Mouse (Mus musculus) hindbrain, embryonic 11.5 days (tissue): ENCODE measurements around the gene Krtap6-2. TPM values are rescaled to one million over a fixed set of nuclear protein-coding genes. Genes with fewer than 3 reads are reported as not detected.

Source experiments
- ATAC-seq: fragments of 200-750 bp; cut with Nextera tagmentation; 2 replicates; pipeline ENCODE4 v1.8.0; 2017; ENCODE audit warnings: mild to moderate bottlenecking, moderate TSS enrichment, moderate library complexity; ENCODE audit not compliant: low FRiP score
- DNase-seq: peaks from one replicate; pipeline ENCODE4 v3.0.0-alpha.2; 2015; ENCODE audit warnings: low spot score
- H3K27ac ChIP-seq: fragments of 300-500 bp; sonication (generic); 2 replicates; pipeline ENCODE4 v1.5.1; 2014; ENCODE audit warnings: mild to moderate bottlenecking, low read depth, low read length
- H3K27me3 ChIP-seq: fragments of 300-500 bp; sonication (generic); 2 replicates; pipeline ENCODE4 v1.6.1; 2014; ENCODE audit warnings: mild to moderate bottlenecking, low read length, moderate library complexity, mixed read lengths; ENCODE audit not compliant: control insufficient read depth, insufficient read depth
- H3K36me3 ChIP-seq: fragments of 300-500 bp; sonication (generic); 2 replicates; pipeline ENCODE4 v1.6.1; 2014; ENCODE audit warnings: mild to moderate bottlenecking, low read length, moderate library complexity, mixed read lengths; ENCODE audit not compliant: control insufficient read depth, insufficient read depth
- H3K4me1 ChIP-seq: fragments of 300-500 bp; sonication (generic); replicated peaks from 2 replicates; pipeline ENCODE4 v1.6.1; 2014; ENCODE audit warnings: low read length, mixed read lengths; ENCODE audit not compliant: control insufficient read depth, insufficient read depth
- H3K4me2 ChIP-seq: fragments of 300-500 bp; sonication (generic); replicated peaks from 2 replicates; pipeline ENCODE4 v1.6.1; 2014; ENCODE audit warnings: mild to moderate bottlenecking, low read depth, low read length
- H3K4me3 ChIP-seq: fragments of 300-500 bp; sonication (generic); 2 replicates; pipeline ENCODE4 v1.5.1; 2014; ENCODE audit warnings: low read depth, low read length
- H3K9ac ChIP-seq: fragments of 300-500 bp; sonication (generic); 2 replicates; pipeline ENCODE4 v1.6.1; 2014; ENCODE audit warnings: low read depth, low read length
- H3K9me3 ChIP-seq: fragments of 300-500 bp; sonication (generic); 2 replicates; pipeline ENCODE4 v1.6.1; 2016; ENCODE audit warnings: low read length; ENCODE audit not compliant: control insufficient read depth
- WGBS: fragments of 180-500 bp; shearing (Covaris S2); extraction: QIAGEN DNeasy Blood & Tissue Kit; methylation state at CpG from one replicate; pipeline ENCODE4 v1.1.7; 2014; 5-methylcytosine and 5-hydroxymethylcytosine counted together
- polyA plus RNA-seq: library from polyadenylated mRNA; unstranded; fragments of >200 nt; fragmentation: Nextera tagmentation; extraction: Ambion mirVana; gene quantifications from 2 replicates; pipeline ENCODE4 v1.2.1, GENCODE M21; 2014

Gene Krtap6-2
- not detected in 2 replicates for polyA plus RNA-seq

GRCm38 (mm10) chr16:89420011-89420410 lies at the start of gene Krtap6-2:
Krtap6-2 (minus strand) TSS chr16:89420111.
- 92% methylated on average over 3 of the region's 3 CpGs for WGBS
- DNase-seq: no peak

DNA sequence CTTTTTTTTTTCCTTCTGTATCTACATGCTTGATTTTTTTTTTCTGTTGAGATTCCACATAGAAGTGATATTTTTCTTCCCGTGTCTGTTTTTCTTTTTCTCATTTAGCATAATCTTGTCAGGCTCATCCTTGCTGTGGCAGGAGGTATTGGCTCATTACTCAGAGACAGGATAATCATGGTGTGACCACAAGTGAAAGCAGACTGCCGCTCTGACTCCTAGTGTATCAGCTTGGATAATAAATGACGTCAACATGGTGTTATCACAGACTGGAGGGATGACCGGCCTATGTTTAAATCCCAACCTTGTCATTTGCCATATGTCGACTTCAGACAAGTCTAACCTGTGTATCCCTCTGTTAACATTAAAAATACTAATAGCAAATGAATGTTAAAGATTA lies 41.3 kb upstream of the Krtap6-2 start:
- Histone ChIP-seq H3K4me3 (no peak overlapping the region), H3K9me3 (no peaks in the 10 kb centered on the region), H3K9ac (no peak overlapping the region), H3K36me3 (no peaks in the 10 kb centered on the region), H3K4me1 (no peaks in the 10 kb centered on the region), H3K4me2 (no peak overlapping the region), H3K27ac (no peak overlapping the region), H3K27me3 (no peaks in the 10 kb centered on the region)
- ATAC-seq (no peak), DNase-seq (no peak)
- WGBS: 86% methylated on average over 5 of the region's 5 CpGs

More at GRCm38 (mm10) chr16:89420011-89420410, at the start of gene Krtap6-2:
- H3K4me1 ChIP-seq: no peaks in the 10 kb centered on the region
- no peaks in the 10 kb centered on the region for H3K27me3 ChIP-seq
- H3K9ac ChIP-seq: no peak within 1 kb of the TSS
- H3K9me3 ChIP-seq: no peaks in the 10 kb centered on the region
- no peaks in the 10 kb centered on the region for H3K36me3 ChIP-seq
- H3K4me3 ChIP-seq: no peak within 1 kb of the TSS
- no peak within 1 kb of the TSS for H3K4me2 ChIP-seq
- no peak within 1 kb of the TSS for H3K27ac ChIP-seq
- no peak for ATAC-seq

DNA sequence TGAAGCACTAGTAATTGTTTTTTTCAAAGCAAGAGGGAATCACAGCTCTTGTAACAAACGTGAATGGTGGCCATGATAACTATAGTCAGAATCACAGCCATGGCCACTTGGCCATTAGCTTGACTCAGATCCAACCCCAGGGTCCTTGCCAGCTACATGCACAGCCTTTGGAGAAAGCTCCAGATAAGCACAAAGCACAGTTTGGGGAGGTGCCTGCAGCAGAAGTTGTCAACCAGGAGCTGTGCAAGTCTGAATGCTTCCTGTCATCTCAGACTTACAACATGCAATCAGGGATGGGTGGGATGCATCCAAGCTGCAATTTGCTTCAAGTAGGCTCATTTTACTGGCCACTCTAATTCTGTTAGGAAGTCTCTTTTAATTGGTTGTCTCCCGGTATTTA lies 9.7 kb upstream of the Krtap6-2 start:
- H3K9ac ChIP-seq: no peak overlapping the region
- no peak for ATAC-seq
- H3K27ac ChIP-seq: no peak overlapping the region
- no peaks in the 10 kb centered on the region for H3K4me1 ChIP-seq
- H3K4me3 ChIP-seq: no peak overlapping the region
- no peaks in the 10 kb centered on the region for H3K36me3 ChIP-seq
- no peak overlapping the region for H3K4me2 ChIP-seq
- H3K27me3 ChIP-seq: no peaks in the 10 kb centered on the region
- WGBS: 87% methylated on average over 2 of the region's 2 CpGs
- no peak for DNase-seq
- no peaks in the 10 kb centered on the region for H3K9me3 ChIP-seq

GRCm38 (mm10) chr16:89425310-89425709 lies 5.4 kb upstream of the Krtap6-2 start:
- Histone ChIP-seq H3K27me3 (no peaks in the 10 kb centered on the region), H3K4me3 (no peak overlapping the region), H3K9ac (no peak overlapping the region), H3K27ac (no peak overlapping the region), H3K4me1 (no peaks in the 10 kb centered on the region), H3K4me2 (no peak overlapping the region), H3K9me3 (no peaks in the 10 kb centered on the region), H3K36me3 (no peaks in the 10 kb centered on the region)
- 89% methylated on average over 5 of the region's 5 CpGs for WGBS
- DNase-seq: no peak
- ATAC-seq: no peak

GRCm38 (mm10) chr16:89416311-89416710 lies 3.6 kb downstream of the Krtap6-2 start:
- no peaks in the 10 kb centered on the region for H3K36me3 ChIP-seq
- no peak overlapping the region for H3K4me2 ChIP-seq
- 96% methylated on average over 3 of the region's 3 CpGs for WGBS
- ATAC-seq: no peak
- no peaks in the 10 kb centered on the region for H3K9me3 ChIP-seq
- H3K9ac ChIP-seq: no peak overlapping the region
- no peaks in the 10 kb centered on the region for H3K27me3 ChIP-seq
- DNase-seq: no peak
- H3K27ac ChIP-seq: no peak overlapping the region
- no peak overlapping the region for H3K4me3 ChIP-seq
- no peaks in the 10 kb centered on the region for H3K4me1 ChIP-seq

DNA sequence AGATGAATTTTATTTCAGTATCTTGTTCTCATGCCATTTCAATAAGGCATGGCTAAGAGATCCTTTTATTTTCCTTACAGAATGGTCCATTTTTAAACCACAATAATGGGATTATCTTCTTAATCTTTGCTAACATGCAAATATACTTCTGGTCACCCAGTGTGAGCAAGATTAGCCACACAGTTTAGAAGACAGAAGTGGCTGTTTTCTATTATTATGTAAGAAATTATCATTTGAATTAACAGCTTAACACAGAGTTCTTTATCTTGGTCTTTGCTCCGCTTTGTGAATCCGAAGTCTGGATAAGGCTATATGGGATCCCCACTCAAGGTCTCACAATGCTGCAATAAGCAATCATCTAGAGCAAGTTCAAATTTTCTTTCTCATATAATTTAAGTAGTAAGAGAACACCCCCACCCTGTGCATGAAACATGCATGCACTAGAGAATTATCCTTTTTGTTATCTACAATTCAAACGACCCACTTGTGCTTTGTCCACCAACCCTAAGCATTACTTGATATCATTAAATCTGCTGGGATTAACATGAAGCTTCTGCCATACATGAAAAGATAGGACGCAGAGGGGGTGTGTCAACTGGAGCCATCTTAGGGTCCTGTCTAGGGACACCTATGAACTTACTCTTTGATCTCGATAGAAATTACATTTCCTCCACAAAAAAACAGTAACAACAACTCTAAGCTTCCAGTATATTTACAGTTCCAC lies 9.4 kb downstream of the Krtap6-2 start:
- WGBS: 82% methylated on average over 5 of the region's 5 CpGs
- H3K36me3 ChIP-seq: no peaks in the 10 kb centered on the region
- no peak overlapping the region for H3K27ac ChIP-seq
- H3K4me3 ChIP-seq: no peak overlapping the region
- no peak overlapping the region for H3K9ac ChIP-seq
- no peaks in the 10 kb centered on the region for H3K9me3 ChIP-seq
- no peaks in the 10 kb centered on the region for H3K27me3 ChIP-seq
- DNase-seq (no peak), ATAC-seq (no peak)
- no peaks in the 10 kb centered on the region for H3K4me1 ChIP-seq
- H3K4me2 ChIP-seq: no peak overlapping the region

DNA sequence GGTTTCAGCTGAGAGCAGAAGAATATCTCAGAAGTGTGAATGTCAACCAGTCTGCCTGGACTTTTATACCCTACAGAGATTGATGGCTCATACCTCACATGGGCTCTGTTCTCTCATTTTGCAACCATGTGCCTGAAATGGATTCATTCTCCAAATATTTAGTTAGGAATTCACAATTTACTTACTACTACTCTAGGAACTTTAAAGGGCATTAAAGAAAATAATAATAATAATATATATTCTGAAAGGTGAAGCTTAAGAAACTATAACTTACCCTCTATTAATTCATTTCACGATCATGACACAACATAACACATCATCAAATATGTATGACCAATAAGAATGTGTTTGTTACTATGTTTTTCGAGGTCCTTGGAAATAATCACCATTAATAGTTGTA lies 16.1 kb downstream of the Krtap6-2 start, which contains the start of gene Krtap21-1:
Gene Krtap21-1 (minus strand): TSS at position 101 of the 400 bp plus-strand sequence.
- H3K27ac ChIP-seq: no peak within 1 kb of the TSS
- ATAC-seq: no peak
- H3K27me3 ChIP-seq: no peaks in the 10 kb centered on the region
- H3K4me2 ChIP-seq: no peak within 1 kb of the TSS
- 90% methylated on average over 2 of the region's 2 CpGs for WGBS
- no peak within 1 kb of the TSS for H3K9ac ChIP-seq
- H3K4me1 ChIP-seq: no peaks in the 10 kb centered on the region
- H3K9me3 ChIP-seq: no peaks in the 10 kb centered on the region
- H3K4me3 ChIP-seq: no peak within 1 kb of the TSS
- no peak for DNase-seq
- no peaks in the 10 kb centered on the region for H3K36me3 ChIP-seq

GRCm38 (mm10) chr16:89372734-89373461 lies 47.0 kb downstream of the Krtap6-2 start:
- Histone ChIP-seq H3K36me3 (no peaks in the 10 kb centered on the region), H3K4me1 (no peaks in the 10 kb centered on the region), H3K4me2 (no peak overlapping the region), H3K27me3 (no peaks in the 10 kb centered on the region), H3K4me3 (no peak overlapping the region), H3K27ac (no peak overlapping the region), H3K9me3 (no peaks in the 10 kb centered on the region), H3K9ac (no peak overlapping the region)
- DNase-seq (no peak), ATAC-seq (no peak)
- WGBS: 89% methylated on average over 2 of the region's 2 CpGs
